Mouse (Mus musculus) bone marrow macrophage, adult 2 months (primary cell): ENCODE data around the gene Tff1.

ENCODE experiments used
- CTCF ChIP-seq: IDR thresholded peaks from 2 replicates; pipeline ENCODE4 v1.5.1; 2012; ENCODE audit warnings: low read depth, mild to moderate bottlenecking, low read length, moderate library complexity
- POLR2A ChIP-seq: IDR thresholded peaks from 2 replicates; pipeline ENCODE4 v1.6.1; 2012; ENCODE audit warnings: mild to moderate bottlenecking, low read depth, low read length, borderline replicate concordance

GRCm38 (mm10) chr17:31117946-31118345 lies 47.1 kb downstream of the Tff1 start:
- TF ChIP-seq CTCF (no peak), POLR2A (no peak)
